Mouse (Mus musculus) heart, adult 2 months (tissue): ENCODE measurements around the gene Hnrnpab.

ENCODE experiments used
- CTCF ChIP-seq: fragments of 200-600 bp; IDR thresholded peaks from 2 replicates; pipeline ENCODE4 v1.8.1; 2022; ENCODE audit warnings: antibody characterized with exemption, mild to moderate bottlenecking, moderate library complexity
- EP300 ChIP-seq: fragments of 200-500 bp; IDR thresholded peaks from 2 replicates; pipeline ENCODE4 v1.6.1; 2011; ENCODE audit warnings: low read depth, low read length, control low read depth; ENCODE audit not compliant: insufficient read depth

- TF ChIP-seq CTCF (no peak), EP300 (no peak)
These were observed 29.1 kb downstream of the Hnrnpab start for GRCm38 (mm10) chr11:51577587-51577986.
